Mouse (Mus musculus): ENCODE data around the gene Nrg3. TPM values are rescaled to one million over a fixed set of nuclear protein-coding genes. Genes with fewer than 3 reads are reported as not detected.

Gene Nrg3
- polyA plus RNA-seq, 1 experiment from 2014 or later, result 0.06 TPM

DNA sequence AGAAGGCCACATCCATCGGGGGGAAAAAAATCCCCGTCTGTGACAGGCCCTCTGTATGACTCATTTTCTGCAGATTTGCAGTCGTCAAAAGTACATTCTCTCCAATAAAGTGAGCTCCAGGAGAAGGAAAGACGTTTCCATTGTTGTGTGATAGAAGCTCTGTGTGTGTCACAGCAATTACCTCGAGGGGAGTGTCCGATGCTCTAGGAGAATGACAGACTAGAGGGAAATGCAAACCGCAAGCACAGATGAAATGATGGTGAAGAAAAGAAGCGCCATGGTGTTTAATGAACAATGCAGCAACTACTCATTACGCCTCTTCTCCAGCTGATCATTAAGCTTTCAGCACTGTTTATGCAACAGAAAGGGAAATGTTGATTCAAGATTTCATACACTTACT, 59.6 kb downstream of the Nrg3 start:
- WGBS (ENCODE audit: insufficient replicate concordance), result 75% methylated on average over 9 of the region's 9 CpGs
- no peak overlapping the region for H3K4me3 ChIP-seq (ENCODE audit: low read depth, low read length)
- H3K27me3 ChIP-seq (ENCODE audit: control insufficient read depth, insufficient read depth, low read length), result no peaks in the 10 kb centered on the region
- no peak overlapping the region for H3K9ac ChIP-seq (ENCODE audit: low read depth, low read length)
- H3K27ac ChIP-seq (ENCODE audit: low read depth, low read length), result no peak overlapping the region
- no peaks in the 10 kb centered on the region for H3K36me3 ChIP-seq (ENCODE audit: control insufficient read depth, insufficient read depth, low read length)
- H3K9me3 ChIP-seq (replicated peaks; ENCODE audit: control insufficient read depth, low read length), result no peaks in the 10 kb centered on the region
- ATAC-seq (replicated peaks; ENCODE audit: insufficient number of reproducible peaks, low FRiP score, low TSS enrichment), result no peak
- H3K4me1 ChIP-seq (ENCODE audit: control insufficient read depth, insufficient read depth, low read length), result no peaks in the 10 kb centered on the region
- H3K4me2 ChIP-seq, result no peak overlapping the region

DNA sequence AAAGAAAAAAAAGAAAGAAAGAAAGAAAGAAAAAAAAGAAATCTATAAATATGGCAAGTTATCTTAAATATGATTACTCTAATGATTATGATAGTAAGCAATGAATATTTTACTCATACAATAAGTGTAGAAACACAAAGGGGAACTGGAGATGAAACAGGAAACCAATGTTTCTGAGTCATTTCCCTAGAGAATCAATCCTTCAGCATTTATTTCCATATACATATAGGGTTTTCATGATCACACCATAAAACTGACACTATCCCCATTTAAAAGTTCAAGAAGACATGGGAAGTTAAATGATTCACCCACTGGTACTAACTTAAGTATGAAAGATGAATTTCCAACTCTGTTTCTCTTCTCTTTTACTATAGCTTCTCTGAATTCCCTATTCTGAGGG, 86.0 kb downstream of the Nrg3 start:
- no peaks in the 10 kb centered on the region for H3K9me3 ChIP-seq (replicated peaks; ENCODE audit: control insufficient read depth, low read length)
- H3K27ac ChIP-seq (ENCODE audit: low read depth, low read length), result no peak overlapping the region
- no peak overlapping the region for H3K9ac ChIP-seq (ENCODE audit: low read depth, low read length)
- no peaks in the 10 kb centered on the region for H3K4me1 ChIP-seq (ENCODE audit: control insufficient read depth, insufficient read depth, low read length)
- H3K27me3 ChIP-seq (ENCODE audit: control insufficient read depth, insufficient read depth, low read length), result no peaks in the 10 kb centered on the region
- H3K36me3 ChIP-seq (ENCODE audit: control insufficient read depth, insufficient read depth, low read length), result no peaks in the 10 kb centered on the region
- H3K4me2 ChIP-seq, result no peak overlapping the region
- H3K4me3 ChIP-seq (ENCODE audit: low read depth, low read length), result no peak overlapping the region
- no peak for ATAC-seq (replicated peaks; ENCODE audit: insufficient number of reproducible peaks, low FRiP score, low TSS enrichment)

DNA sequence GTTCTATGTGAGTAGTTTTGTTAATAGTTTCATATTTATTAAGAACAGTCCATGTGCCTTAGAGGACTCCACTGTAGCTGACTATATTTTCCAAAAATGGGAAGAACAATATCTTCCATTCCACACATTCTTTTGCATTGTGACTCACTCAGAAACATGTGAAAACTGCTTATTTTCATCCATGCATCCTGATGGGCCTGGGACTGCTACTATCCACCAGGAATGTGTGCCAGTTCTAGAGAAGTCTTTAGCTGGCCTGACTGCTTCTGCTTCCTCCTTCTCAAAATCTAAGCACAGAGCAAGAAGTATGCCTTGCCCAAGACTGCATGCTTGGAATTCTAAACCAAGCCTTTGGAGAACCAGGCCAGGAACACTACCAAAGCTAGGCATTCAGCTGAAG, 91.6 kb downstream of the Nrg3 start:
- Histone ChIP-seq H3K4me2 (no peak overlapping the region), H3K27ac (ENCODE audit: low read depth, low read length) (no peak overlapping the region), H3K27me3 (ENCODE audit: control insufficient read depth, insufficient read depth, low read length) (no peaks in the 10 kb centered on the region), H3K9ac (ENCODE audit: low read depth, low read length) (no peak overlapping the region), H3K36me3 (ENCODE audit: control insufficient read depth, insufficient read depth, low read length) (no peaks in the 10 kb centered on the region), H3K9me3 (replicated peaks; ENCODE audit: control insufficient read depth, low read length) (no peaks in the 10 kb centered on the region), H3K4me1 (ENCODE audit: control insufficient read depth, insufficient read depth, low read length) (no peaks in the 10 kb centered on the region), H3K4me3 (ENCODE audit: low read depth, low read length) (no peak overlapping the region)
- no peak for ATAC-seq (replicated peaks; ENCODE audit: insufficient number of reproducible peaks, low FRiP score, low TSS enrichment)

DNA sequence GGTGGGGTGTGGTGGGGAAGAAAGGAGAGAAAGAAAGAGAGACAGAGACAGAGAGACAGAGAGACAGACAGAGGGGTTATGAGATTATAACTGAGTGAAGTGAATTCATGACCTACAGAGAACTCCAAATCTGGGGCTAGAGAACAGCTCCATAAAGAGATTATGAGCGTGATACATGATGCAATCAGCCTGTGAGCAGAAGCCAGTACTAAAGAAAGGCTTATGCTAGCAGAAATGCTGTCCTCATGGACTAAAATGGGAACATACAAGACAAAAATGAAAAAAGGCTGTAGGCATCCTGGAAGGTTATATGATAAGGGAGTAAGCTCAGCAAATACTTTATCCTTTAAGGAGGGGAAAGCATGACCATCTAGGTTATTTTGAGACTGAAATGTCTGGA, 99.7 kb downstream of the Nrg3 start:
- Histone ChIP-seq H3K36me3 (ENCODE audit: control insufficient read depth, insufficient read depth, low read length) (no peaks in the 10 kb centered on the region), H3K9ac (ENCODE audit: low read depth, low read length) (no peak overlapping the region), H3K4me3 (ENCODE audit: low read depth, low read length) (no peak overlapping the region), H3K9me3 (replicated peaks; ENCODE audit: control insufficient read depth, low read length) (no peaks in the 10 kb centered on the region), H3K4me2 (no peak overlapping the region), H3K4me1 (ENCODE audit: control insufficient read depth, insufficient read depth, low read length) (no peaks in the 10 kb centered on the region), H3K27me3 (ENCODE audit: control insufficient read depth, insufficient read depth, low read length) (no peaks in the 10 kb centered on the region), H3K27ac (ENCODE audit: low read depth, low read length) (no peak overlapping the region)
- ATAC-seq (replicated peaks; ENCODE audit: insufficient number of reproducible peaks, low FRiP score, low TSS enrichment), result no peak
- WGBS (ENCODE audit: insufficient replicate concordance), result 88% methylated on average over 1 of the region's 1 CpGs

DNA sequence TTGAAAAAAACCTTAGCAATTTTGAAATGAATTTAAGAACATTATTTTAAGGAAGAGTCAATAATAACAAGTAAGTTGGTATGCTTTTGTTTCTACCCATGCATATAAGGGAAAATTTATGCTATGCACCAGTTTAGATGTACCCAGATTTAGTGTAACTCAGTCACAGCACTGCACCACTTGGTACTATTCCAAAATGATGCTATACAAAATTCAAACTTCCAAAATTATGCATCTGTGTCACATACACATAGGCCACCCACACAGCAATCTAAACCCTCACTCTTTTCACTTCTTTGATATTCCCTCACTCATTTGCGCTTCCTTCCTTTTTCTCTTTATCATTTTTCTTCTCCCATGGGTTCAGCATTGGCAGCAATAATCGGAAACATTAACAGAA, 116.6 kb downstream of the Nrg3 start:
- Histone ChIP-seq H3K4me2 (no peak overlapping the region), H3K27ac (ENCODE audit: low read depth, low read length) (no peak overlapping the region), H3K9ac (ENCODE audit: low read depth, low read length) (no peak overlapping the region), H3K36me3 (ENCODE audit: control insufficient read depth, insufficient read depth, low read length) (no peaks in the 10 kb centered on the region), H3K9me3 (replicated peaks; ENCODE audit: control insufficient read depth, low read length) (no peaks in the 10 kb centered on the region), H3K4me1 (ENCODE audit: control insufficient read depth, insufficient read depth, low read length) (no peaks in the 10 kb centered on the region), H3K4me3 (ENCODE audit: low read depth, low read length) (no peak overlapping the region), H3K27me3 (ENCODE audit: control insufficient read depth, insufficient read depth, low read length) (no peaks in the 10 kb centered on the region)
- WGBS (ENCODE audit: insufficient replicate concordance), result 81% methylated on average over 2 of the region's 2 CpGs
- no peak for ATAC-seq (replicated peaks; ENCODE audit: insufficient number of reproducible peaks, low FRiP score, low TSS enrichment)

DNA sequence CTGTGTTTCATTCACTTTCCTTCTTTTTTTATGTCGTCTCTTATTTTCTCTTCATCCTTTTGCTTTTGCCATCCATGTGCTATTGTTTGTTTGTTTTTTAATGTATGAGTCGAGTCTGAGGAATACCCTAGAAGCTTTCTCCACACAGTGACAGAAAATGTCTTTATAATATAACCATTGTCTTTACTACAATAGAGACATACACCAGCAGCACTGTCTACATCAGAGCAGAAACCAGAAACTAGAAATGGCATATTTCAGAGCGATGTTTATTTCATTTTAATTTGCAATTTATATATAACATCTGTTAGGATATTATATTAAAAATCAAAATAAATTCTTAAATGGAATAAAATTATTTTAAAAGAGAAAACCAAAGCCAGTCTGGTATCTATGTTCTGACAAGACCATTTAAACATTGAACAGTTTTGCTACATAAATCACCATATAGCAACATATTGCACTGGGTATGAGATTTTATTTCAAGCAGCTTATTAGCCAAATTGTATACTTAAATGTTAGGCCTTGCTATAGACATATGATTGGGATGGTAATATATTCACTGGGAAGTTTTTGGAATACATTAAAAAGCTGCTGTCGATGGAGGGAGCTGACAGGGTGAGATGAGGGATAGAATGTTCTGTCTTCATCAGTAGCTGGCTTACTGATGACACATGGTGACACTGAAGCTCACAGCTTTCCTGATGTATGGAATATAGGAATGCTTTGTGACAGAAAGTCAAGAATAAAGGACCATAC, 120.7 kb downstream of the Nrg3 start:
- no peaks in the 10 kb centered on the region for H3K27me3 ChIP-seq (ENCODE audit: control insufficient read depth, insufficient read depth, low read length)
- ATAC-seq (replicated peaks; ENCODE audit: insufficient number of reproducible peaks, low FRiP score, low TSS enrichment), result no peak
- H3K36me3 ChIP-seq (ENCODE audit: control insufficient read depth, insufficient read depth, low read length), result no peaks in the 10 kb centered on the region
- no peak overlapping the region for H3K27ac ChIP-seq (ENCODE audit: low read depth, low read length)
- H3K9me3 ChIP-seq (replicated peaks; ENCODE audit: control insufficient read depth, low read length), result no peaks in the 10 kb centered on the region
- H3K9ac ChIP-seq (ENCODE audit: low read depth, low read length), result no peak overlapping the region
- H3K4me3 ChIP-seq (ENCODE audit: low read depth, low read length), result no peak overlapping the region
- 62% methylated on average over 4 of the region's 4 CpGs for WGBS (ENCODE audit: insufficient replicate concordance)
- no peaks in the 10 kb centered on the region for H3K4me1 ChIP-seq (ENCODE audit: control insufficient read depth, insufficient read depth, low read length)
- no peak overlapping the region for H3K4me2 ChIP-seq

DNA sequence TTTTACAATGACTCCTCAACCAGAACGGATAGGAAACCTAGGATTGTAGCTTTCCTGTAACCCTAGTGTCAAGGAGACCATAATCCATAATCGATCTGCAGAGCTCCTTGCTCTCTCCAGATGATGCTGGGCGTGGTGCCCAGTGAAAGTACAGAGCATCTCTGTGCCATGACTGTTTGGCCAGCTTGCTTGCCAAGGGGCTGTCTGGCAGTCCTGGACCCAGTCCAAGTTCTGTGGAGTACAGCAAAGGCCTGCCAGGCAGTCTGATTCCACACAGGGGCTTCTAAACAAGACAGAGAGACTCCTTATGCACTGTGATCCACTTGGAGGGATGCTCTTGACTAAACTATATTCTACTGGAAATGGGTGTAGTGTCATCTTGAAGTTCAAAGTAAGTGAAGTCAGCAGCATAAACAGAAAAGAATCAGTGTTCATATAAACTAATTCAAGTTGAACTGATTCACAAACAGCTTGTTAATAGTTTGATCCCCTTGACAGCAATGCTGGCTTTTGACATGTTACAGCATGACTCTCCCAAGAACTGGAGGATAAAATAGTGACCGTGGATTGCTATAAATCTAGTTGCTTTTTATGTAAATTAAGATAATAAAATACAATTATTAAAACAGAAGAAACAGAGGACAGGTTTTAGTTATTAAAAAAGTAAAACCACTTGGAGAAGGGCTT, 155.3 kb downstream of the Nrg3 start:
- no peak overlapping the region for H3K4me3 ChIP-seq (ENCODE audit: low read depth, low read length)
- H3K36me3 ChIP-seq (ENCODE audit: control insufficient read depth, insufficient read depth, low read length), result no peaks in the 10 kb centered on the region
- WGBS (ENCODE audit: insufficient replicate concordance), result 65% methylated on average over 4 of the region's 4 CpGs
- no peaks in the 10 kb centered on the region for H3K27me3 ChIP-seq (ENCODE audit: control insufficient read depth, insufficient read depth, low read length)
- H3K9ac ChIP-seq (ENCODE audit: low read depth, low read length), result no peak overlapping the region
- H3K9me3 ChIP-seq (replicated peaks; ENCODE audit: control insufficient read depth, low read length), result no peaks in the 10 kb centered on the region
- H3K4me2 ChIP-seq, result no peak overlapping the region
- ATAC-seq (replicated peaks; ENCODE audit: insufficient number of reproducible peaks, low FRiP score, low TSS enrichment), result no peak
- H3K4me1 ChIP-seq (ENCODE audit: control insufficient read depth, insufficient read depth, low read length), result no peaks in the 10 kb centered on the region
- no peak overlapping the region for H3K27ac ChIP-seq (ENCODE audit: low read depth, low read length)

DNA sequence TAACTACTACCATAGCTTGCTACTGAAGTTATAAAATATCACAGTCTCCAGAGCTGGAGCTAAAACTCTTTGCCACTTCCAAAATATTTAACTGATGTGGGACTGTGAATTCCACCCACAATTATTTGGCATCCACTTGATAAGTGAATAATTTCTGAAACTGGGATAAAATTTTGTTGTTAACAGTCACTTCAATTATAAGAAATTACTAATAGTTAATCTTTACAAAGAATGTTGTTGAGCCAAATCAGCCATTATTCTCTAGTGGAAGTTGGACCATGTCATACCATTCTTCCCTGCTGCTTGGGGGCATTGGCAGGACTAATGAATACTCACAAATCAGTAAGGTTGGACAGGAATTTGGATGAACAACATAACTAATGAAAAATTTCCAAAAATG, 158.8 kb downstream of the Nrg3 start:
- ATAC-seq (replicated peaks; ENCODE audit: insufficient number of reproducible peaks, low FRiP score, low TSS enrichment), result no peak
- Histone ChIP-seq H3K9ac (ENCODE audit: low read depth, low read length) (no peak overlapping the region), H3K36me3 (ENCODE audit: control insufficient read depth, insufficient read depth, low read length) (no peaks in the 10 kb centered on the region), H3K9me3 (replicated peaks; ENCODE audit: control insufficient read depth, low read length) (no peaks in the 10 kb centered on the region), H3K27ac (ENCODE audit: low read depth, low read length) (no peak overlapping the region), H3K4me1 (ENCODE audit: control insufficient read depth, insufficient read depth, low read length) (no peaks in the 10 kb centered on the region), H3K27me3 (ENCODE audit: control insufficient read depth, insufficient read depth, low read length) (no peaks in the 10 kb centered on the region), H3K4me3 (ENCODE audit: low read depth, low read length) (no peak overlapping the region), H3K4me2 (no peak overlapping the region)

DNA sequence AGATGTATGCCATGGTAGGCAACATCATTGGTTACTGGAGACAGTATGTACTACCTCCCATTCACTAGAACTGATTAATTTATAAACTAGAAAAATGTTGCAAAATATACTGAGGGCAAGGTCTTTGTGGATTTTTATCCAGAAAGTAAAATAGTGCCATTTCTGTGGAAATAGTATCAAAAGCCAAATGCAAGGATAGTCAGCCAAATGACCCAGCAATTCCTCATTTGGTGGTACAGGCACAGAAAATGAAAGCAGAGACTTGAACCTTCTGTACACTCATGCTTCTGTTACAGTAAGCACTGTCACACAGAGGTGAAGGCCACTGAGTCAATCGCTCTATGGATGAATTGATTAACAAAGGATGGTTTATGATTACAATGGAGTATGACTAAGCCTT, 207.8 kb downstream of the Nrg3 start:
- no peak overlapping the region for H3K27ac ChIP-seq (ENCODE audit: low read depth, low read length)
- H3K4me3 ChIP-seq (ENCODE audit: low read depth, low read length), result no peak overlapping the region
- no peak overlapping the region for H3K9ac ChIP-seq (ENCODE audit: low read depth, low read length)
- ATAC-seq (replicated peaks; ENCODE audit: insufficient number of reproducible peaks, low FRiP score, low TSS enrichment), result no peak
- H3K4me2 ChIP-seq, result no peak overlapping the region
- H3K9me3 ChIP-seq (replicated peaks; ENCODE audit: control insufficient read depth, low read length), result no peaks in the 10 kb centered on the region
- no peaks in the 10 kb centered on the region for H3K4me1 ChIP-seq (ENCODE audit: control insufficient read depth, insufficient read depth, low read length)
- no peaks in the 10 kb centered on the region for H3K27me3 ChIP-seq (ENCODE audit: control insufficient read depth, insufficient read depth, low read length)
- no peaks in the 10 kb centered on the region for H3K36me3 ChIP-seq (ENCODE audit: control insufficient read depth, insufficient read depth, low read length)
- 84% methylated on average over 1 of the region's 1 CpGs for WGBS (ENCODE audit: insufficient replicate concordance)

All from heart, embryonic 11.5 days (tissue).